Mouse (Mus musculus) heart, adult 2 months (tissue): ENCODE measurements at regions not wholly inside any gene's neighbourhood (a gene's known extent, or its start where the extent isn't known, plus 50 kb on each side); places are given as distances from the start of the nearest gene placed in this dataset.

ENCODE experiments used
- DNase-seq, 2 experiments: peaks; one replicate each; pipeline ENCODE4 v3.0.0; 2021
- H3K27ac ChIP-seq: fragments of 200-600 bp; 2 replicates; pipeline ENCODE4 v1.8.1; 2022
- H3K27me3 ChIP-seq: fragments of 200-500 bp; 2 replicates; pipeline ENCODE4 v1.6.1; 2012; ENCODE audit warnings: mild to moderate bottlenecking, low read length, inconsistent platforms, mixed read lengths; ENCODE audit not compliant: control insufficient read depth, insufficient read depth
- H3K36me3 ChIP-seq: fragments of 200-500 bp; 2 replicates; pipeline ENCODE4 v1.6.1; 2012; ENCODE audit warnings: low read length, inconsistent platforms; ENCODE audit not compliant: control insufficient read depth, insufficient read depth
- H3K4me1 ChIP-seq: fragments of 200-500 bp; 2 replicates; pipeline ENCODE4 v1.6.1; 2011; ENCODE audit warnings: low read length; ENCODE audit not compliant: control insufficient read depth, insufficient read depth
- H3K4me3 ChIP-seq: fragments of 200-600 bp; 2 replicates; pipeline ENCODE4 v1.8.1; 2022
- H3K79me2 ChIP-seq: fragments of 200-500 bp; replicated peaks from 2 replicates; pipeline ENCODE4 v1.6.1; 2012; ENCODE audit warnings: mild to moderate bottlenecking, inconsistent platforms, low read length, moderate library complexity, mixed read lengths; ENCODE audit not compliant: control insufficient read depth, insufficient read depth
- H3K9ac ChIP-seq: fragments of 200-500 bp; 2 replicates; pipeline ENCODE4 v1.6.1; 2012; ENCODE audit warnings: low read depth, mild to moderate bottlenecking, control low read depth, inconsistent platforms, low read length, mixed read lengths
- CTCF ChIP-seq: fragments of 200-600 bp; IDR thresholded peaks from 2 replicates; pipeline ENCODE4 v1.8.1; 2022; ENCODE audit warnings: antibody characterized with exemption, mild to moderate bottlenecking, moderate library complexity
- EP300 ChIP-seq: fragments of 200-500 bp; IDR thresholded peaks from 2 replicates; pipeline ENCODE4 v1.6.1; 2011; ENCODE audit warnings: low read depth, low read length, control low read depth; ENCODE audit not compliant: insufficient read depth
- POLR2A ChIP-seq: fragments of 200-500 bp; IDR thresholded peaks from 2 replicates; pipeline ENCODE4 v1.6.1; 2011; ENCODE audit warnings: mild to moderate bottlenecking, low read depth, low read length, control low read depth; ENCODE audit not compliant: insufficient read depth
- WGBS: fragments of 180-500 bp; shearing (Covaris S2); methylation state at CpG from one replicate; pipeline ENCODE4 v1.1.7; 2018; 5-methylcytosine and 5-hydroxymethylcytosine counted together
- intact Hi-C: fragments of 180-260 bp; cut with DNase I; formaldehyde crosslinking; loops from one replicate; pipeline ENCODE4 v1.15.1; 2025

DNA sequence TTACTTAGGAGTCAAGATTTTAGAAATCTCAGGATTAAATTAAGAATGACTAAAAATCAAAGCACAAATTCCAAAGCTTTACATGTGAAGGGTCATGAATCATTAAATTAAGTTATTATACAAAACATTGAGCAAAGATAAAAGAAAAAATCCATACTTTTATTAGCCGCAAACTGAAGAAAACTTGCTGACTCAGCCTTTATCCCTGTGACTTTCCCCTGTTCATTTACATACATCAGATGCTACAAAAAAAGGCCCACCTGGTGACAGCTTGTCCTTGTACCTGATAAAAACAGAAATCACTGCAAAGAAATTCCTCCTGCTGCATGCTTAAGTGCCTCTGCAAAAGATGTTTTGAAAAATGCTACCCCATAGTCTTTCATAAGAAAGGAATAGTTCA, 2555.9 kb upstream of the Pcdh20 start:
- no peak for DNase-seq
- TF ChIP-seq POLR2A = no peak
- no peak for TF ChIP-seq EP300
- no peak for TF ChIP-seq CTCF
- Histone ChIP-seq H3K79me2 (no peaks in the 10 kb centered on the region), H3K4me3 (no peak overlapping the region), H3K36me3 (no peaks in the 10 kb centered on the region), H3K9ac (no peak overlapping the region), H3K4me1 (no peaks in the 10 kb centered on the region), H3K27ac (no peak overlapping the region), H3K27me3 (no peaks in the 10 kb centered on the region)
- WGBS = 94% methylated on average over 1 of the region's 1 CpGs
- intact Hi-C loops = no loop called here

- intact Hi-C loops = no loop called here
- no peak overlapping the region for H3K4me3 ChIP-seq
- WGBS = 67% methylated on average over 1 of the region's 1 CpGs
Observed at GRCm38 (mm10) chr14:91020099-91020498, 2548.9 kb upstream of the Pcdh20 start.

DNA sequence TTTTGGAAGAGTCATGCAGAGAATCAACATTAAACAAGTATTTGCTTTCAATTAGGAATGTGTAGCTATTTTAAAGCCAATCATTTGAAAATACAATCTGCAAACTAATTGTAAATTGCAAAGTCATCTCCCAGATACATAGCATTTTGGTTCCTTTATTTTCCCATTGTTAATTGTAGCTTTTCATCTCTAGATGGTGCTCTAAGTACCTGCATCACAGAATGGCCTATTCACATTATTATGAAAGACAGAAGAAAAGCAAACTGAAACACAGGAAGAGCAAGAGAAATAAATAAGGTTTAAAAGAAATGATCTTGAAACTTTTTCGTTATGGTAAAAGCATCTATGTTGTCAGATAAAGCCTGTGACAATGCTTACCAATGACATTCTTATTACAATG, 2543.5 kb upstream of the Pcdh20 start:
- H3K4me1 ChIP-seq = no peaks in the 10 kb centered on the region
- TF ChIP-seq EP300 (no peak), CTCF (peak; percentile 36)
- DNase-seq = no peak
- H3K27ac ChIP-seq = no peak overlapping the region
- no peaks in the 10 kb centered on the region for H3K36me3 ChIP-seq
- no peaks in the 10 kb centered on the region for H3K79me2 ChIP-seq
- no peak overlapping the region for H3K4me3 ChIP-seq
- intact Hi-C loops = no loop called here
- H3K27me3 ChIP-seq = no peaks in the 10 kb centered on the region
- no peak overlapping the region for H3K9ac ChIP-seq
- WGBS = 61% methylated on average over 1 of the region's 1 CpGs

More at GRCm38 (mm10) chr14:91020099-91020498, 2548.9 kb upstream of the Pcdh20 start:
- TF ChIP-seq EP300 (no peak), POLR2A (no peak), CTCF (no peak)
- Histone ChIP-seq H3K27ac (no peak overlapping the region), H3K79me2 (no peaks in the 10 kb centered on the region), H3K4me1 (no peaks in the 10 kb centered on the region), H3K27me3 (no peaks in the 10 kb centered on the region), H3K36me3 (no peaks in the 10 kb centered on the region), H3K9ac (no peak overlapping the region)
- no peak for DNase-seq
